ENCODE assay signal across 11 mouse cellular contexts in the genomic region with DNA sequence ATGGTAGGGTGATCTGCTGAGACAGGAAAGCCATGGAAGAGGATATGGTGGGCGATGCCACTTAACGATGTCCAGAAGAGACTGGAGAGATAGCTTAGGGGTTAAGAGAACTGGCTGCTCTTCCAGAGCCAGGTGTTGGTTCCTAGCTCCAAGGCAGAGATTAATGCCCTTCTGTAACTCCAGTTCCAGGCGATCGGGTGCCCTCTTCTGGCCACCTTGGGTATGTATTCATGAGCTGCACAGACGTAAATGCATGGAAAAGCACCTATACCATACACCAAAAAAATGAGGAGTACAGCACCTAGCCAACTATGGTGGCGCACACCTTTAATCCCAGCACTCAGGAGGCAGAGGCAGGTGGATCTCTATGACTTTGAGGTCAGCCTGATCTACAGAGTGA. TPM values are rescaled to one million over a fixed set of nuclear protein-coding genes. Genes with fewer than 3 reads are reported as not detected.
DNase-seq lines count a peak whose midpoint lies in the region; ATAC-seq and TF ChIP-seq lines count a peak whose summit lies in the region.
"Had no signal": no experiment of that assay in that cellular context is flagged by ENCODE, and none has a peak within 500 bp of the region (broad histone marks: within the 10 kb centered on the region; RNA-seq: fewer than 3 reads in every experiment).

No protein-coding gene starts in this region.

- H3K27me3 ChIP-seq in intestine, postnatal 0 days (replicated peaks; ENCODE audit: control insufficient read depth, insufficient read depth, low read length) = no peaks in the 10 kb centered on the region
- no peaks in the 10 kb centered on the region for H3K27me3 ChIP-seq in intestine, embryonic 16.5 days (replicated peaks; ENCODE audit: control insufficient read depth, insufficient read depth, low read length)
- no peaks in the 10 kb centered on the region for H3K27me3 ChIP-seq in lung, postnatal 0 days (replicated peaks; ENCODE audit: insufficient read depth, low read length)
- H3K27me3 ChIP-seq in MEL (ENCODE audit: control insufficient read depth in 1 of 2, insufficient read depth in 2 of 2, low read length in 2 of 2) = no peaks in the 10 kb centered on the region
- H3K27me3 ChIP-seq in splenic B cell, adult 2 months (ENCODE audit: control insufficient read depth, insufficient read depth, low read length, poor library complexity, severe bottlenecking) = no peaks in the 10 kb centered on the region
- H3K27me3 ChIP-seq: intestine, embryonic 15.5 days; limb, embryonic 12.5 days had no signal

- H3K27ac ChIP-seq in intestine, postnatal 0 days (ENCODE audit: low read depth, low read length) = no peak overlapping the region
- no peak overlapping the region for H3K27ac ChIP-seq in intestine, embryonic 16.5 days (ENCODE audit: low read length)
- no peak overlapping the region for H3K27ac ChIP-seq in lung, postnatal 0 days (ENCODE audit: low read length)
- H3K27ac ChIP-seq in MEL (ENCODE audit: control insufficient read depth, low read depth, low read length) = no peak overlapping the region
- H3K27ac ChIP-seq: intestine, embryonic 15.5 days; limb, embryonic 12.5 days had no signal

- no peak for ATAC-seq in intestine, postnatal 0 days
- ATAC-seq in intestine, embryonic 16.5 days = no peak
- ATAC-seq in lung, postnatal 0 days = no peak
- ATAC-seq: intestine, embryonic 15.5 days had no signal

- TF ChIP-seq POLR2A in MEL (IDR thresholded peaks at IDR 0.05; ENCODE audit: control insufficient read depth in 1 of 2, insufficient read depth in 1 of 2, low read depth in 1 of 2, low read length in 2 of 2, poor library complexity in 1 of 2) = no peak

- no peak overlapping the region for H3K4me2 ChIP-seq in intestine, postnatal 0 days (replicated peaks; ENCODE audit: low read depth)
- no peak overlapping the region for H3K4me2 ChIP-seq in intestine, embryonic 16.5 days (ENCODE audit: low read depth, low read length)
- H3K4me2 ChIP-seq in lung, postnatal 0 days (replicated peaks; ENCODE audit: low read depth, low read length) = no peak overlapping the region
- H3K4me2 ChIP-seq: intestine, embryonic 15.5 days; limb, embryonic 12.5 days had no signal

- no peaks in the 10 kb centered on the region for H3K79me2 ChIP-seq in MEL (ENCODE audit: control insufficient read depth, insufficient read depth, low read length, poor library complexity)

- DNase-seq in lung, postnatal 0 days (ENCODE audit: low spot score) = no peak
- no peak for DNase-seq in lung, postnatal 36 days
- DNase-seq in MEL (ENCODE audit: low read depth, low spot score) = peak; percentile 75
- DNase-seq in splenic B cell, adult 2 months (ENCODE audit: low read depth, low spot score) = peak; percentile 51
- DNase-seq in cerebellum, postnatal 14 days = no peak
- no peak for DNase-seq in frontal cortex, adult 2 months (ENCODE audit: extremely low spot score in 1 of 2, low spot score in 1 of 2)
- DNase-seq: heart, adult 18-20 months had no signal

- TF ChIP-seq CTCF in intestine, postnatal 0 days (IDR thresholded peaks at IDR 0.05; ENCODE audit: low read depth) = peak; percentile 59
- peak; percentile 48 for TF ChIP-seq CTCF in lung, postnatal 0 days (IDR thresholded peaks at IDR 0.05)
- TF ChIP-seq CTCF in MEL (IDR thresholded peaks at IDR 0.05 in 2 of 3, conservative IDR thresholded peaks at IDR 0.05 in 1 of 3; ENCODE audit: control insufficient read depth in 1 of 3, insufficient read depth in 1 of 3, low read depth in 2 of 3, low read length in 3 of 3, poor library complexity in 1 of 3, severe bottlenecking in 1 of 3) = peak; percentile 52 to 81 (median 72)

- no peak for TF ChIP-seq EP300 in lung, postnatal 0 days (IDR thresholded peaks at IDR 0.05)
- no peak for TF ChIP-seq EP300 in MEL (IDR thresholded peaks at IDR 0.05; ENCODE audit: low read depth in 1 of 2, low read length in 2 of 2)

- H3K4me3 ChIP-seq in intestine, postnatal 0 days (ENCODE audit: low read depth, low read length) = no peak overlapping the region
- no peak overlapping the region for H3K4me3 ChIP-seq in intestine, embryonic 16.5 days (ENCODE audit: low read length)
- H3K4me3 ChIP-seq in lung, postnatal 0 days (ENCODE audit: low read depth, low read length) = no peak overlapping the region
- H3K4me3 ChIP-seq in MEL (ENCODE audit: control insufficient read depth in 1 of 2, insufficient read depth in 1 of 2, low read depth in 2 of 2, low read length in 2 of 2) = no peak overlapping the region
- H3K4me3 ChIP-seq: intestine, embryonic 15.5 days; limb, embryonic 12.5 days had no signal

- TF ChIP-seq RAD21 in MEL (IDR thresholded peaks at IDR 0.05; ENCODE audit: low read depth, low read length) = peak; percentile 64

- H3K9me3 ChIP-seq in intestine, postnatal 0 days (ENCODE audit: control insufficient read depth) = no peaks in the 10 kb centered on the region
- no peaks in the 10 kb centered on the region for H3K9me3 ChIP-seq in intestine, embryonic 16.5 days (ENCODE audit: control insufficient read depth, low read length)
- H3K9me3 ChIP-seq in lung, postnatal 0 days (ENCODE audit: low read length) = no peaks in the 10 kb centered on the region
- no peaks in the 10 kb centered on the region for H3K9me3 ChIP-seq in MEL (replicated peaks; ENCODE audit: insufficient read depth, low read length)
- H3K9me3 ChIP-seq: intestine, embryonic 15.5 days; limb, embryonic 12.5 days had no signal

- H3K4me1 ChIP-seq in intestine, postnatal 0 days (replicated peaks; ENCODE audit: control insufficient read depth, insufficient read depth, low read length) = no peaks in the 10 kb centered on the region
- peaks cover 6% of the 10 kb centered on the region; the same call in 1 of the 2 replicates for H3K4me1 ChIP-seq in intestine, embryonic 16.5 days (ENCODE audit: control insufficient read depth, insufficient read depth, low read length)
- H3K4me1 ChIP-seq in lung, postnatal 0 days (ENCODE audit: insufficient read depth, low read depth, low read length) = 0 out of 2 replicates have a peak, but pooled peaks cover 3% of the 10 kb centered on the region
- H3K4me1 ChIP-seq in MEL (ENCODE audit: control insufficient read depth in 1 of 2, insufficient read depth in 2 of 2, low read length in 2 of 2) = peaks cover 0 to 25% of the 10 kb centered on the region in 2 experiments; a peak in 2 of 4 replicates

- no peak overlapping the region for H3K9ac ChIP-seq in intestine, postnatal 0 days (ENCODE audit: low read depth, low read length)
- H3K9ac ChIP-seq in intestine, embryonic 16.5 days (ENCODE audit: low read depth, low read length) = no peak overlapping the region
- no peak overlapping the region for H3K9ac ChIP-seq in lung, postnatal 0 days (replicated peaks; ENCODE audit: low read depth)
- H3K9ac ChIP-seq in MEL (ENCODE audit: control insufficient read depth, low read depth, low read length, poor library complexity, severe bottlenecking) = no peak overlapping the region
- H3K9ac ChIP-seq: intestine, embryonic 15.5 days; limb, embryonic 12.5 days had no signal

- 84% methylated on average over 6 of the region's 6 CpGs for WGBS in intestine, postnatal 0 days
- WGBS in intestine, embryonic 16.5 days = 81% methylated on average over 6 of the region's 6 CpGs
- WGBS in lung, postnatal 0 days = 77% methylated on average over 6 of the region's 6 CpGs

- H3K36me3 ChIP-seq in intestine, postnatal 0 days (ENCODE audit: control insufficient read depth, insufficient read depth) = no peaks in the 10 kb centered on the region
- H3K36me3 ChIP-seq in intestine, embryonic 16.5 days (ENCODE audit: control insufficient read depth, insufficient read depth, low read length) = no peaks in the 10 kb centered on the region
- no peaks in the 10 kb centered on the region for H3K36me3 ChIP-seq in lung, postnatal 0 days (ENCODE audit: insufficient read depth, low read length)
- peaks cover 0 to 13% of the 10 kb centered on the region in 2 experiments; a peak in 2 of 4 replicates for H3K36me3 ChIP-seq in MEL (ENCODE audit: control insufficient read depth in 1 of 2, insufficient read depth in 2 of 2, low read length in 2 of 2)
- no peaks in the 10 kb centered on the region for H3K36me3 ChIP-seq in splenic B cell, adult 2 months (ENCODE audit: control insufficient read depth, insufficient read depth, low read length, poor library complexity, severe bottlenecking)
- H3K36me3 ChIP-seq: intestine, embryonic 15.5 days; limb, embryonic 12.5 days had no signal

TF ChIP-seq in MEL, 35 proteins besides CTCF, POLR2A, EP300 and RAD21:
- TF ChIP-seq ZC3H11A (IDR thresholded peaks at IDR 0.05; ENCODE audit: low read depth, low read length) = peak; percentile 54
- no peak for TF ChIP-seq MAFK (IDR thresholded peaks at IDR 0.05; ENCODE audit: borderline replicate concordance, low read depth, low read length)
- TF ChIP-seq SMC3 (IDR thresholded peaks at IDR 0.05; ENCODE audit: low read depth, low read length) = peak; percentile 70

RNA-seq across cellular contexts. Expression of a gene that starts 19.5 kb away (rescaled TPM):
- 25.5 and 26.4 TPM in 2 replicates for polyA plus RNA-seq in intestine, postnatal 0 days (2015; fragmentation: Nextera tagmentation; extraction: Ambion mirVana)
- 7.8 and 9.7 TPM in 2 replicates for polyA plus RNA-seq in intestine, embryonic 16.5 days (2015; fragmentation: Nextera tagmentation; extraction: Ambion mirVana)
- polyA plus RNA-seq in lung, postnatal 0 days (2015; fragmentation: Nextera tagmentation; extraction: Ambion mirVana) = 24.4 and 27.3 TPM in 2 replicates
- 11.6 and 13.7 TPM in 2 replicates for total RNA-seq in MEL (2012; rRNA removed)
- 10 to 100 TPM in 1 of 2 experiments, not detected in 1; 32.3 TPM for polyA plus RNA-seq in MEL (2012; ENCODE audit: insufficient read depth in 1 of 2, insufficient read length in 2 of 2, low read depth in 1 of 2, low replicate concordance in 2 of 2, missing spikeins in 1 of 2)
- polyA plus RNA-seq in frontal cortex, adult 2 months (2012; rRNA removed) = 24.2 and 26.3 TPM in 2 replicates

RNA-seq across cellular contexts. Expression of a gene that starts 37.0 kb away (rescaled TPM):
- 6.2 and 6.7 TPM in 2 replicates for polyA plus RNA-seq in intestine, postnatal 0 days (2015; fragmentation: Nextera tagmentation; extraction: Ambion mirVana)
- polyA plus RNA-seq in intestine, embryonic 16.5 days (2015; fragmentation: Nextera tagmentation; extraction: Ambion mirVana) = 10.9 and 11.6 TPM in 2 replicates
- polyA plus RNA-seq in lung, postnatal 0 days (2015; fragmentation: Nextera tagmentation; extraction: Ambion mirVana) = 23.5 and 26.4 TPM in 2 replicates
- 1.3 and 2.7 TPM in 2 replicates for total RNA-seq in MEL (2012; rRNA removed)
- 1 to 10 TPM in 1 of 2 experiments, not detected in 1; 6.6 TPM for polyA plus RNA-seq in MEL (2012; ENCODE audit: insufficient read depth in 1 of 2, insufficient read length in 2 of 2, low read depth in 1 of 2, low replicate concordance in 2 of 2, missing spikeins in 1 of 2)
- 5.4 and 6.1 TPM in 2 replicates for polyA plus RNA-seq in frontal cortex, adult 2 months (2012; rRNA removed)

RNA-seq across cellular contexts. Expression of a gene that starts 53.5 kb away (rescaled TPM):
- 4.8 and 5.3 TPM in 2 replicates for polyA plus RNA-seq in intestine, postnatal 0 days (2015; fragmentation: Nextera tagmentation; extraction: Ambion mirVana)
- 8.0 and 10.0 TPM in 2 replicates for polyA plus RNA-seq in intestine, embryonic 16.5 days (2015; fragmentation: Nextera tagmentation; extraction: Ambion mirVana)
- polyA plus RNA-seq in lung, postnatal 0 days (2015; fragmentation: Nextera tagmentation; extraction: Ambion mirVana) = 8.5 and 9.6 TPM in 2 replicates
- 17.4 and 19.2 TPM in 2 replicates for total RNA-seq in MEL (2012; rRNA removed)
- polyA plus RNA-seq in MEL (2012; ENCODE audit: insufficient read depth in 1 of 2, insufficient read length in 2 of 2, low read depth in 1 of 2, low replicate concordance in 2 of 2, missing spikeins in 1 of 2) = 10 to 100 TPM in 1 of 2 experiments, not detected in 1; 38.6 TPM
- 123 and 129 TPM in 2 replicates for polyA plus RNA-seq in frontal cortex, adult 2 months (2012; rRNA removed)

Comparison
In these comparisons a context has a peak if more than half of its experiments do, and no peak if none do; other contexts are left out.
1. DNase-seq: peak in MEL (single experiment) and splenic B cell, adult 2 months (single experiment); none in lung, postnatal 0 days (single experiment), lung, postnatal 36 days (single experiment), cerebellum, postnatal 14 days (0 of 2) and frontal cortex, adult 2 months (0 of 2).
2. Peak in every context shown above with its lines, with median percentiles within 50 percentile points of each other: CTCF ChIP-seq.